Mouse (Mus musculus): Measurements from ENCODE around the gene Tnfrsf25. TPM values are rescaled to one million over a fixed set of nuclear protein-coding genes. Genes with fewer than 3 reads are reported as not detected.

Gene Tnfrsf25
- total RNA-seq, 2 experiments from 2014 or later, result 0.81 to 3.2 TPM

DNA sequence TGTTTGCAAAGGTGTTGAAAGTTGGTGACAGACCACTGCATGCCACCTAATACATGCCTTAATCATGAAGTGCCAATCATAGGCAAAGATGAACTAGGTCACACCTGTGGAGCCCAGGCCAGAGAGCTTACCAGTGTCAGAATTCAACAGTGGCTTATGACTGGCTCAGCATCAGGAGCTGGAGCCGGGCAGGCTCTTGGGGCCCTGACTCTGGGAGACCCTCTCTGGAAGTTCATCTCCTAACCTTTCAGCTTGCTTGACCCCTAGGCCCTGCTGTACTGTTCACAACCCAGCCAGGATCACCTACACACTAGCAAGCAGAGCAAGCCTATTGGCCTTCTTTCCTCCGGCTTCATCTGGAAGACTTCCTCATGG is 21.1 kb downstream of the Tnfrsf25 start:
- intact Hi-C loops (cut with DNase I), result no loop called here
- DNase-seq, result no peak

DNA sequence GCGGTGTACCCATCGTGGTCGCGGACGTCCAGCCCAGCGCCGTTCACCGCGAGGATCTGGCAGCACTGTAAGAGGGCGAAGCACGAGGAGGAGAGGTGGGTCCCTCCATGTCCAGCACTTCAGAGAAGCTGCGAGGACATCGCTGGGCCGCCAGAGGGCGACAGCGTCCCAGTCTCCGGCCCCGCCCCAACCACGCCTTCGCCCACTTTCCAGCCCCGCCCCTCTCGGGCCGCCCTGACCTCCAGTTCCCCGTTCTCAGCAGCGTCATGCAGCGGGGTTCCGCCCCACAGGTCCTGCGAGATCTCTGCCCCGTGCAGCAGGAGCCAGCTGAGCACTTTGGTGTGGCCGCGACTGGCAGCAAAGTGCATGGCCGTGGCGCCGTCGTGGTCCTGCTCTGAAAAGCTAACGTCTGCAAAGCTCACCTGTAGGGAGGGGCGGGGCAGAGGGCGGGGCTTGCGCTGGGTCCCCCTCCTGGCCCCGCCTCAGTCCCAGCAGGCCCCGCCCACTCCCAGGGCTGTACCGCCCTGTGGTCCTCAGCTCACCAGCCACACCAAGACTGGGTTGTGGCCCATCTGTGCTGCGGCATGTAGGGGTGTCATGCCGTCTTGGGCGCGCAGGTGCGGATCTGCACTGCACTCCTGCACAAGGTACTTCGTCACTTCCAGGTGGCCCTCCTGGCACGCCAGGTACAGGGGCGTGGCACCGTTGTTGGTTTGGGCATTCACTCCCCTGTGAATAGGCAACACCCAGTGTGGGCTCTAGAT is 22.9 kb downstream of the Tnfrsf25 start:
- DNase-seq, result peak; percentile 89
- intact Hi-C loops (cut with DNase I), result no loop called here

DNA sequence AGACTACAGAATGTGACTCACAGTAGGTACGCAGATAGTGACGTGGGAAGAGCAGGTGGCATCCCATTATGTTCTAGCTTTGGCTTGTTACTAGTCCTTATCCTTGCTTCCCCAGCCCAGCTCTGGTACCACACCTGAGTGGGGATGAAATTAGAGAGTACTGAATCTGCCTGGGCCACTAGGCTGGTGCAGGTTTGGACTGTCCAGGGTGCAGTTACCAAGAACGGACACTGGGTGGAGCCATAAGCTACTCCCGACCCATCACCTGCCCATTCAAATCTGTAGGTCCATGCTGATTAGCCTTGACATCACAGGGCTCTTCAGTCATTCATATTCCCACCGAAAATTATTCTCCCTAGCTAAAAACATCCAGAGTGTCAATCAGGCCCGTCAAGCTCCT is 24.7 kb downstream of the Tnfrsf25 start:
- DNase-seq, result peak in 1 of 2 experiments; percentile 47
- intact Hi-C loops (cut with DNase I), result no loop called here

DNA sequence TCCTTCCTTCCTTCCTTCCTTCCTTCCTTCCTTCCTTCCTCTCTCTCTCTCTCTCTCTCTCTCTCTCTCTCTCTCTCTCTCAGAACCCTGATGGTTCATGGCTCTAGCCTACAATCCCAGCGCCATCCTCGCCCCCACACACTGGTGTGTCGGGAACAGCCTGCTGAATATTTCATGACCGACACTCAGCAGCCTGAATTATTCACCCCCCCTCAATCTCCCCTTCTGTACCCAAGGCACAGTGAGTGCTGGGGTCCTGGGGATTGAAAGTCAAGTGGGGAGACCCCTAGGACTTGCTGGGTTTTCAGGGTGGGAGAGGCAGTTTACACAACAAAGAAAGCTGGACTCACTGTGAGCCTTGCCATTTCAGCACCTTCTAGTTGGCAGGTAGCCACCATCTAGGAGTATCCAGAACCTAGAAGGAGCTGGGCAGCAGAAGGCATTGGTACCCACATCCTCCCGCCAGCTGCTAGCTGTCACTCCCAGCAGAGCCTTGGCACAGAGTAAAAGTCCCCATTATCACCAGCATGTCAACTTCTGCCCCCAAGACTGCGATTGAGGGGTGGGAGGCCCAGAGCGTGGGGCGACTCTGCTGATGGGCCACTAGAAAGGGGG is 25.9 kb downstream of the Tnfrsf25 start:
- intact Hi-C loops (cut with DNase I), result no loop called here
- DNase-seq, result no peak

DNA sequence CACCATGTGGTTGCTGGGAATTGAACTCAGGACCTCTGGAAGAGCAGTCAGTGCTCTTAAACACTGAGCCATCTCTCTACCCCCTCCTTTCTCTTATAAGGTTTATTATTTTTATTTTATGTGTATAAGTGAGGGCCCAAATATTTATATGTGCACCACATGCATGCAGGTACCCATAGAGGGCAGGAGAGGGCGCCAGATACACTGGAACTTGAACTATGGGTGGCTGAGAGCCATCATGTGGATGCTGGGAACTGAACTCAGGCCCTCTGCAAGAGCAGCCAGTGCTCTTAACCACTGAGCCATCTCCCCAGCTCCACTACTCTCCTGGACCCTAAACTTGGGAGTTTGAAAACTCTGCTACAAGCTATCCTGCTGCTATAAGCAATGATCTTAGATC is 27.9 kb downstream of the Tnfrsf25 start:
- no peak for DNase-seq
- intact Hi-C loops (cut with DNase I), result no loop called here

DNA sequence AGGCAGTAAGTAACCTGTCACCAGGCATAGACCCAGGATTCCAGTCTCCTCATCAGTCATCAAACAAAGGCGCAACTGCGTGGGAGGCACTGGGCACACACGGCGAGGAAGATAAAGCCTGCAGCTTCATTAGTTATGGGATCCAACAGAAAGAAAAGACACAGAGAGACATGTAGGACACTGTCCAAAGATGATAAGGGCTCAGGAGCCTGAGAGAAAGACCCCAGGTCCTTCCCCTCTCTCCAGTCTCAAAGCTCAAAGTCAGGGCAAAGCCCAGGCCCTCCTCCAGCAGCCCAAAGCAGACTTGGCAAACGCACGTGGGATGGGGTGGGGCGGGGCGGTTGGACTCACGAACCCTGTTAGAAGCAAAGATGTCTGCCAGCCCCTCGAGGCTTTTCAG is 29.7 kb downstream of the Tnfrsf25 start:
- intact Hi-C loops (cut with DNase I), result no loop called here

DNA sequence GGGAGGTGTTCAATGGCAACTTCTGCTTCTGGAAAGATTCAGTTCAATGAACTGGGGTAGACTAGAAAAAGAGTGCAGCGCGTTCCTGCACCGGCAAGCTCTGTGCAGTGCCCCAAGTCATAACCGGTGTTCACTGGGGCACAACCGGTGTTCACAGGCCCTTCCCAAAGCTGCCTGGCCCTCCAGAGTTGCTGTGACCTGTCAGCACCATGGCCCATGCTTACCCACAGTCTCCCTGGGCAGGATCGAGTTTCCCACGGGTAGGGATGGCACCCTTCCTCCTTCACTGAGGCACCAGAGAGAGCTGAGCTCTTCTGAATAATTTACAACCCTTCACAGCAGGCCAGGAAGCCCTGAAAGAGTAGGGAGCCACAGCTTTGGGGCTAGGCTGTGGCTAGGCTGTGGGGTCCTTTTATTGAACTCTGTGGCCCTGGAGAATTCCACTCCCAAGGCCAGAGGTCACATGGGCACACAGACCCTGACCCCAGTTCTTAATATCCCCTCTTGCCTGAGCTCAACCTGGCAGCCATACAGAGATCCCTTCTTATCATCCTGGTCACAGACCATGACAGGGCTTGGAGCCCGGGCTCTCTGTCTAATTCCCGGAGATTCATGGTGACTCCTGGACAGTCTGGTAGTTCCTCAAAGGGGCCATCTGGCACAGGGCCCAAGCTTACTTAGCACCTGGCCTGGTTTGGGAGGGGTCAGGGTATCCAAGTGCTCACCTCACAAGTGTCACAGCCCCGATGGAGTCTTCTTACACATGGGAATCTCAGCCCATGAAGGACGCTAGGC is 30.5 kb downstream of the Tnfrsf25 start:
- intact Hi-C loops (cut with DNase I), result no loop called here
- no peak for DNase-seq

More for the DNA sequence above, 29.7 kb downstream of the Tnfrsf25 start:
- DNase-seq, result no peak

DNA sequence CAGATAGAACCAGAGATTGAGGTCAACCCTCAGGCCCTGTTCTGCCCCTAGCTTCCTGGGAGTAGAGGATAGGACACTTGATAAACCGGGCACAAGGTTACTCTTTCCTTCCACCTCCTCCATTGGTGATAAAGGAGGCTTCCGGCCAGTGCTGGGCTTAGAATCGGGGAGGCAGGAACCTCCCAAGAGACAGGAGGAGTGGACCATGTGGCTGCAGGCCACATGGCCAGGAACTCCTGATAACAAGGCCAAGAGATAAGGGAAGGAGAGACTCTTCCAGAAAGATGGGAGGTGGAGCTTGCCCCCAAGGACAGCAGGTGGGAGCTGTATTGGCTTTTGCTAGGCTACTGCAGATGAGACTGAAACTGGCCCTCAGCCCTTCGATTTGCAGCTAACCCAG is 34.8 kb downstream of the Tnfrsf25 start:
- intact Hi-C loops (cut with DNase I), result no loop called here

DNA sequence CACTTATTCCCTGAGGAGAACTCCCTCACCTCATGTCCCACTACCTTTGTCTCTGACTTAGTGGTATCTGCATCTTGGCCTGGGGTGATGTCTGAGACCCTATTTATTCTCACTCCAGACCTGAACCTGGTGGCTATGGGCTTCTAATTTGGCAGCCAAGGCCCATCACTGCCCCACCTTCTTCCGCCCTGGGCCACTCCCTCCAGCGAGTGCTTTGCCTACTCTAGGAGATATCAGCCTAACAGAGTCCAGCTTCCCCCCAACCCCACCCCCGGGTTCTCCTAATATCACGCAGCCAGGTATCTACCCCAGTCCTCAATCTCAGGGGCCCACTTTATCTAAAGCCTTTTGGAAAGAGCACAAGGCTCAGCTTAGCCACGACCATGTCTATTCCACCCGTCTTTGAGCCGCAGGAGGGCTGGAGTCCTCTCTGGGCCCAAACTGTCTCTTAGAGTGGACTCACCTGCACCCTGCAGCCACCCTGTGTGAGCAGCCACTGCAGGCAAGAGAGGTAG is 35.8 kb downstream of the Tnfrsf25 start:
- no peak for DNase-seq
- intact Hi-C loops (cut with DNase I), result no loop called here

More for the DNA sequence above, 34.8 kb downstream of the Tnfrsf25 start:
- DNase-seq, result no peak

DNA sequence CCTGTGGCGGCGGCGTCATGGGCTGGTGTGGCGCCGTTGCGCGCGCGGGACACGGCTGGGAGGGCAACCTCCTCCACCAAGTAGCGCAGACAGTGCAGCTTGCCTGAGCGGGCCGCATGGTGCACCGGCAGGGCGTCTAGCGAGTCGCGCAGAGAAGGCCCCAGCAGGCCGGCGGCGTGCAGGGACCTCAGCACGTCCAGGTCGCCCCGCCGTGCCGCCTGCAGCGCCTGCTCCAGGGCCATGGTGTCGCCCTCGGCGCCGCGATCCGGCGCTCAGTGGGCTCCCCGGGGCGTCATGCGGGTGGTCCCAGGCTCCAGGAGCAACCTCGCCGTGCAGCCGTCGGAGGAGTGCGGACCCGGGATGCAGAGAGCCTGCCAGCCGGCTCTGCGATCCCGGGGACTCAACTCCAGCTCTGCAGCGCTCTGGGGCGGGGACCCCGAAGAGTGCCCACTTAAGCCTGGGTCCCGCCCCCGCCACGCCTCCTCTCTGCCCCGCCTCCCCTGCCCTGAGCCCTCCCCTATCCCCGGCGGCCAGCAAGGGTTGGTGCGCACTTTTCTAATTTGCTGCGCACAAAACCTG is 36.3 kb downstream of the Tnfrsf25 start, which contains the start of gene Espn:
Espn (minus strand) TSS at position 406 of the 579 bp plus-strand sequence.
- peak; percentile 49 to 50 for DNase-seq

DNA sequence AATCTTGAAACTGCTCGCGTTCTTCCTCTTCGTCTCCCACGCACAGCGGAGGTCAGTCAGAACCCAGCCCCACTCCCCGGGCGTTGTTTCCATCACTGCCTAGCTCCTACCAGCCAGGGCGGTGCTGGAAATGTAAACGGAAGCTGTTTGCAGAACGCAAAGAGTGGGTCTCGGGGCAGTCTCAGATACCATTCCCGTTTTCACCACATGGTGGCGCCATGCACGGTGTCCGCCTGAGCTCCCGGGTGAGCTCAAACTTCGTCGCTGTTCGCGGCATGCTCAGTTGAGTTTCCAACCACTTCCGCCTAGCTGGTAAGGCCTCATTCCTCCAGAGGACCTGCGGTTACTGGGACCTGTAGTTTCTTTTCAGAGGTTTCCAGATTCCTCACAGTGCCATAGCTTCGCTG is 38.0 kb downstream of the Tnfrsf25 start:
- intact Hi-C loops (cut with DNase I), result no loop called here
- DNase-seq, result peak; percentile 82 to 88

More for the DNA sequence above, 36.3 kb downstream of the Tnfrsf25 start, which contains the start of gene Espn:
- intact Hi-C loops (cut with DNase I), result no loop called here

DNA sequence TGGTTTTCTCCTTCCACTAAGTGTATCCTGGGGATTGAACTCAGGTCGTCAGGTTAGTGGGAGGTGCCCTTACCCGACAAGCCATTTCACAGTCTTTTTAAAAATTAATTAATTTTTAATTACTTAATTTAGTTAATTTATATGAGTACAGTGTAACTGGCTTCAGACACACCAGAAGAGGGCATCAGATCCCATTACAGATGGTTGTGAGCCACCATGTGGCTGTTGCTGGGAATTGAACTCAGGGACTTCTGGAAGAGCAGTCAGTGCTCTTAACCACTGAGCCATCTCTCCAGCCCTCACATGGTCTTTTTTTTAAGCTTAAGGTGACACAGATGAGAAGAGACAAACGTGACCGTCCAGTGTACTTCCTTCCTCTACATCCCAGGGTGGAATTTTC is 39.3 kb downstream of the Tnfrsf25 start:
- DNase-seq, result no peak
- intact Hi-C loops (cut with DNase I), result no loop called here

DNA sequence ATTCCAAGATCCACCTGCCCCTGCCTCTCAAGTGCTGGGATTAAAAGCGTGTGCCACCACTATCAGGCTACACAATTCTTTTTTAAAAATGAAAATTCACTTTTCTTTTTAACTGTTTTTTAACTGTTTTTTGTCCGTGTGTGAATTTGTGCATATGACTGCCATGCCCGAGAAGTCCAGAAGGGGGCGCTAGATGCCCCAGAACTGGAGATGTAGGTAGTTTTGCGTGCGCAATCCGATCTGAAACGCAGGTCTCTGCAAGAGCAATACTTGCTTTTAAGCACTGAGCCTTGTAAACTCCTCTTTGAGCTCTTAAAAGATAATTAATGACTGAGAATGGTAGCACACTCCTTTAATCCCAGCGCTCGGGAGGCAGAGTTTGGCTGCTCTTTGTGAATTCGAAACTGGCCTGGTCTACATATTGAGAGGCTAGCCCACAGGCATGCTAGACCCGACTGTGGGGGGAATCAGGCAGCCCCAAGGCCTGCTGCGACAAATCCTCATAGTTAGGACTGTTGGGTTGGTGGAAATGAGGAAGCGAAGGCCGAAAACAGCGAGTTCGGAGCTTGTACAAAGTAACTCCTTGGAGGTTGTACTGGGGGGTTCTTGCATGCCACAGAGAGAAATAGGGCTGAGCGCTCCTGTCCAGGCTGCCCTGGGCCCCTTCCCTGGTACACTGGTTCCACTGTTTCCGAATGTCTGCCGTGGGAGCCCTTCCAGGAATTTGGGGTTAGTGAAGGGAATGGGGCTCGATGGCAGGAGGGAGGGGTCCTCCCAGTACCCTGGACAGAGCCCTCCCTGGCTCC is 42.2 kb downstream of the Tnfrsf25 start:
- DNase-seq, result peak in 1 of 2 experiments; percentile 60
- intact Hi-C loops (cut with DNase I), result no loop called here

DNA sequence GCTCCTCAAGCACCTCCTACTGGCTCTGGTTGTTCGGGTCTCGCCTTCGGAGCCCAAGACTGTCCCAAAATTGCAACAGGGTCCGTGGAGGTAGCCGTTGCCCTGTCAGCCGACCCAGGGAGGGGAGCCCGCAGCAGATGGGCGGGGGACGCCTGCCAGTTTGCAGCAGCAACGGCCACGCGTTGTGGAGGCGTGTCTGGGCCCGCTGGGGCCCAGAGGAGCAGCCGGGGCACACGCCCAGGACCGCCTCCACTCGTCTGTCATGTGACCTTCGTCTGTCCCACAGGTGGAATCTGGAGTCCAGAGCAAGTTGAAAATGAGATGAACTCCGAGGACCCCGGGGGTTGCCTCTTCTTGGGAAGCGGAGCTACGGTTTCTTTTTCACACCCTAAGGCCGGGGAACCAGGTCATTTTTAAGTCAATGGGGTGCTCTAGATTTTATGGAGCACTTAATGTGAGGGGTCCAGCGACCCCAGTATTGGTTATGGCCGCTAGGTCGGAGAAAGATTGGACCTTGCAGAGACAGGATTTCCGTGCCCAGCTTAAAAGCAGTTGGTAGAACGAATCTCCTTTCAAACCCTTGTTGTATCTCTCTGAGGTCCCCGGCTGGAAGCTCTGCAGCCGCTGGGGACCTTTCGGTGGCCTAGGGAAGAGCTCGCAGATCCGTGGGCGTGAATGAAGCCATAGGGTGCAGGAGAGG is 43.0 kb downstream of the Tnfrsf25 start, which contains the start of gene Hes2:
Hes2 (plus strand) TSS at position 283 of the 700 bp plus-strand sequence.
- no peak for DNase-seq
- intact Hi-C loops (cut with DNase I), result no loop called here

DNA sequence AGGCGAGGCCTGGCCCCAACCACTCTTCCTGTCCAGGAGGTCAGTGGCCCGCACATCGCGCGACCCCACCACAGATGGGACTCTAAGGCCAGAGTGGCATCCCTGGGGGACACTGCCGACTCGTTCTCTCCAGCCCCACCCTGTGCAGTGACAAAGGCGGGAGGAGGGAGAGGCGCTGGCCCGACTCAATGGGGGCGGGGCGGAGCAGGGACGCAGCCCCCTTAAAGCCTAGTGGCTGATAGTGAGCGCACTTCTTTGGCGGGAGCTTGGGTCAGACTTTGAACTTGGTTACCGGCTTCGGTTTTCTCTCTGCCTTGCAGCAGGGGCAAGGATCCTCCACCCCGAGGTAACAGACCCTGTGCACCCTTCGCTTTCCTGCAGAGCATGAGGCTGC is 43.5 kb downstream of the Tnfrsf25 start:
- intact Hi-C loops (cut with DNase I), result no loop called here
- no peak for DNase-seq

DNA sequence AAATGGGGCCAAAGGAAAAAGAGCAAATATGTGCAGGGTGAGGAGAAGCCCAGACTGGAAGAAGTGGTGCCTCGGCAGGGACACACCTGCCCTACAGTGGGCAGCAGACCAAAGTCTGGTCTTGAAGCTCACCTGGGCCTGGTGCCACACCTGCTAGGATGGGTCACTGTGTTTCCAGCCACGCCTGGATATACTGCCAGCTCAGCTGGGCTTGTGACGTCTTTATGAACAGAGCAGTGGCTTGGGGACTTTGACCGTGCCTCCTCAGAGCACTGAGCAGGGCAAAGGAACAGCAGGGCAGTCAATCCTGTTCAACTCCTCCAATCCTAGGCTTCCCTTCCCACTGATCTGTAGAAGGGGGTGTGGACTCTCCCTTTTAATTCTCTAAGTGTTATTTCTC is 45.0 kb downstream of the Tnfrsf25 start:
- no peak for DNase-seq
- intact Hi-C loops (cut with DNase I), result no loop called here

DNA sequence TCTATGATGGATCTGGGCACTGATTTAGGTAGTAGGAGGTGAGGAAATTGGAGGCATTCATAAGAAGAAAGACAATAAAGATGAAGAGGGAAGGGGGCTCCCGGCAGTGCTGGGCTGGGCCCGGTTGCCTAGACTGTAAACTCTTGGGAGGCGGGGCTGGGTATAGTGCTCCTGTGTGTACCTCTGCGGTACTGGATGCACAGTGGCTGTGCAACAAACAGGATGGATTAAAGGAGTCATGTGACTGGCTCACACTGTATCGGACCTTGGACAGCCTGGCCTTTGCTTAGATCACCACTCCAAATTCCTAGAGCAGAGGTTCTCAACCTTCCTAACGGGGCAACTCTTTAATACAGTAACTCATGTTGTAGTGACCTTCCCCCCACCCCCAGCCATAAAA is 45.9 kb downstream of the Tnfrsf25 start:
- DNase-seq, result no peak
- intact Hi-C loops (cut with DNase I), result no loop called here

DNA sequence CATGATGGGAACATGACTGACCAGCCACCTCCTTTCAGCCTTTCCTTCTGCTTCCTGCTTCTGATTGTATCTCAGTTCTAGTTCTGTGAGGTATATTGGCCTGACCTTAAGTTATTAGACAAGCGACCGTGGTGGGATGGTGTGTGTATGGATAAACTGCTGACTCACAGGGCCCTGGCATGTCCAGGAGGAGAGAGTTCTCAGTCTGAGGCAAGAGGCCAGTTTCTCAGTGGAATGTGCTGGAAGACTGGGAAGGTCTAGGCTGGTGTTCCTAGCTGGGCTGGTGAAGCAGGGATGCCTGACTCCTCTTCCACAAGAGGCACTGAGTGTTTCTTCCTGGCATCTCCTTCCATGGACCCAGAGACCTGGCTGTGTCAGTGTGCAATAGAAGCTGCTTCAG is 47.0 kb downstream of the Tnfrsf25 start:
- no peak for DNase-seq
- intact Hi-C loops (cut with DNase I), result no loop called here
